ENCODE assay signal across 22 mouse cellular contexts in genomic region chr1:65223654-65224053, GRCm38 (mm10). TPM values are rescaled to one million over a fixed set of nuclear protein-coding genes. Genes with fewer than 3 reads are reported as not detected.
DNase-seq lines count a peak whose midpoint lies in the region; TF ChIP-seq lines count a peak whose summit lies in the region.
"Had no signal": no experiment of that assay in that cellular context is flagged by ENCODE, and none has a peak within 500 bp of the region (broad histone marks: within the 10 kb centered on the region; RNA-seq: fewer than 3 reads in every experiment).

No protein-coding gene starts in this region.

- no peak for TF ChIP-seq POLR2A in MEL (IDR thresholded peaks at IDR 0.05; ENCODE audit: control insufficient read depth in 1 of 2, insufficient read depth in 1 of 2, low read depth in 1 of 2, low read length in 2 of 2, poor library complexity in 1 of 2)

- H3K36me3 ChIP-seq in MEL (ENCODE audit: control insufficient read depth in 1 of 2, insufficient read depth in 2 of 2, low read length in 2 of 2), result peaks cover 2 to 23% of the 10 kb centered on the region in 2 experiments

- peak in 1 of 2 experiments; percentile 40; a peak in 1 of 4 replicates for TF ChIP-seq EP300 in MEL (IDR thresholded peaks at IDR 0.05; ENCODE audit: low read depth in 1 of 2, low read length in 2 of 2)

- no peaks in the 10 kb centered on the region for H3K79me2 ChIP-seq in MEL (ENCODE audit: control insufficient read depth, insufficient read depth, low read length, poor library complexity)

- H3K4me3 ChIP-seq in MEL (ENCODE audit: control insufficient read depth in 1 of 2, insufficient read depth in 1 of 2, low read depth in 2 of 2, low read length in 2 of 2), result no peak overlapping the region

- DNase-seq in MEL (ENCODE audit: low read depth, low spot score), result no peak
- DNase-seq in thymus, adult 18-20 months, result no peak
- DNase-seq: adrenal gland, adult 2 months; adrenal gland, adult 8-10 months; adrenal gland, postnatal 10 days; adrenal gland, postnatal 14 days; adrenal gland, postnatal 25 days; adrenal gland, postnatal 36 days; B cell, adult 2 months; cerebellum, adult 11 months; cerebellum, adult 11-12 months; cerebellum, adult 18-20 months; cerebellum, adult 2 months; cerebellum, adult 8-10 months had no signal

- no peak for TF ChIP-seq RAD21 in MEL (IDR thresholded peaks at IDR 0.05; ENCODE audit: low read depth, low read length)

- H3K9ac ChIP-seq in MEL (ENCODE audit: control insufficient read depth, low read depth, low read length, poor library complexity, severe bottlenecking), result no peak overlapping the region

- no peak for TF ChIP-seq CTCF in MEL (IDR thresholded peaks at IDR 0.05 in 2 of 3, conservative IDR thresholded peaks at IDR 0.05 in 1 of 3; ENCODE audit: control insufficient read depth in 1 of 3, insufficient read depth in 1 of 3, low read depth in 2 of 3, low read length in 3 of 3, poor library complexity in 1 of 3, severe bottlenecking in 1 of 3)

- no peak overlapping the region; the same call in 1 of the 2 replicates for H3K27ac ChIP-seq in MEL (ENCODE audit: control insufficient read depth, low read depth, low read length)

- no peaks in the 10 kb centered on the region for H3K27me3 ChIP-seq in MEL (ENCODE audit: control insufficient read depth in 1 of 2, insufficient read depth in 2 of 2, low read length in 2 of 2)
- H3K27me3 ChIP-seq: CH12.LX, Patski had no signal

- peaks cover 0 to 6% of the 10 kb centered on the region in 2 experiments; a peak in 1 of 4 replicates for H3K4me1 ChIP-seq in MEL (ENCODE audit: control insufficient read depth in 1 of 2, insufficient read depth in 2 of 2, low read length in 2 of 2)

- H3K9me3 ChIP-seq in MEL (replicated peaks; ENCODE audit: insufficient read depth, low read length), result no peaks in the 10 kb centered on the region
- H3K9me3 ChIP-seq: G1E had no signal

TF ChIP-seq in MEL, 35 proteins besides CTCF, POLR2A, EP300 and RAD21:
- TF ChIP-seq MEF2A (IDR thresholded peaks at IDR 0.05; ENCODE audit: extremely low read depth, insufficient replicate concordance, low read depth, low read length, poor library complexity, severe bottlenecking) (peak; percentile 77; the same call in 1 of the 2 replicates), USF1 (IDR thresholded peaks at IDR 0.05; ENCODE audit: low read depth, low read length) (peak; percentile 72; the same call in 1 of the 2 replicates), TCF12 (IDR thresholded peaks at IDR 0.05; ENCODE audit: low read depth, low read length) (peak; percentile 57; the same call in 1 of the 2 replicates), GATA1 (IDR thresholded peaks at IDR 0.05; ENCODE audit: low read depth, low read length) (no peak), HCFC1 (IDR thresholded peaks at IDR 0.05; ENCODE audit: low read depth, low read length) (no peak), ZKSCAN1 (IDR thresholded peaks at IDR 0.05; ENCODE audit: low read depth, low read length) (no peak), MYB (IDR thresholded peaks at IDR 0.05; ENCODE audit: low read depth, low read length) (no peak), ETS1 (IDR thresholded peaks at IDR 0.05; ENCODE audit: low read depth, low read length) (peak; percentile 56; the same call in 1 of the 2 replicates)

RNA-seq across cellular contexts. Expression of gene Pikfyve, which starts 37.2 kb away (rescaled TPM):
- 13.3 and 14.7 TPM in 2 replicates for total RNA-seq in MEL (2012; rRNA removed)
- 10 to 100 TPM in 1 of 2 experiments, not detected in 1; 11.5 TPM for polyA plus RNA-seq in MEL (2012; ENCODE audit: insufficient read depth in 1 of 2, insufficient read length in 2 of 2, low read depth in 1 of 2, low replicate concordance in 2 of 2, missing spikeins in 1 of 2)

RNA-seq across cellular contexts. Expression of gene Idh1, which starts 37.4 kb away (rescaled TPM):
- total RNA-seq in MEL (2012; rRNA removed), result 19.3 and 26.8 TPM in 2 replicates
- polyA plus RNA-seq in MEL (2012; ENCODE audit: insufficient read depth in 1 of 2, insufficient read length in 2 of 2, low read depth in 1 of 2, low replicate concordance in 2 of 2, missing spikeins in 1 of 2), result 10 to 100 TPM in 1 of 2 experiments, not detected in 1; 26.7 TPM

RNA-seq across cellular contexts. Expression of gene Pth2r, which starts 58.2 kb away (rescaled TPM):
- total RNA-seq in MEL (2012; rRNA removed), result not detected in 2 replicates
- polyA plus RNA-seq in MEL (2012; ENCODE audit: insufficient read depth in 1 of 2, insufficient read length in 2 of 2, low read depth in 1 of 2, low replicate concordance in 2 of 2, missing spikeins in 1 of 2), result not detected
- total RNA-seq: adrenal gland, adult 18-20 months; adrenal gland, adult 2 months; adrenal gland, adult 8-10 months; adrenal gland, postnatal 10 days; adrenal gland, postnatal 14 days; adrenal gland, postnatal 25 days; adrenal gland, postnatal 36 days; adrenal gland, postnatal 4 days; CH12.LX; G1E had no signal
- polyA plus RNA-seq: activated CD4-positive, CD25-positive, alpha-beta regulatory T cell, adult 4 months; adrenal gland, adult 2 months; C2C12; CD4-positive, CD25-positive, alpha-beta regulatory T cell, adult 4 months; G1E had no signal
